Mouse (Mus musculus) CH12.LX (cell line): Measurements from ENCODE around the gene Gnat3.

Experiments
- CTCF ChIP-seq, 2 experiments: IDR thresholded peaks in 1 of 2; conservative IDR thresholded peaks in 1 of 2; 2 replicates each; pipeline ENCODE4 v1.5.1; 2011 to 2012; ENCODE audit warnings: low read depth in 2 of 2, low read length in 2 of 2, improper control_type of control experiment in 1 of 2, inconsistent platforms in 1 of 2, mild to moderate bottlenecking in 1 of 2, moderate library complexity in 1 of 2
- EP300 ChIP-seq: IDR thresholded peaks from 2 replicates; pipeline ENCODE4 v1.6.1; 2011; ENCODE audit warnings: low read length, improper control_type of control experiment
- ETS1 ChIP-seq: conservative IDR thresholded peaks from 2 replicates; pipeline ENCODE4 v1.6.1; 2012; ENCODE audit warnings: low read depth, mild to moderate bottlenecking, inconsistent platforms, low read length, improper control_type of control experiment, moderate library complexity
- JUND ChIP-seq: conservative IDR thresholded peaks from 2 replicates; pipeline ENCODE4 v1.6.1; 2011; ENCODE audit warnings: low read depth, low read length, improper control_type of control experiment
- MAX ChIP-seq: IDR thresholded peaks from 2 replicates; pipeline ENCODE4 v1.6.1; 2011; ENCODE audit warnings: low read length, improper control_type of control experiment
- MYC ChIP-seq: IDR thresholded peaks from 2 replicates; pipeline ENCODE4 v1.6.1; 2011; ENCODE audit warnings: low read depth, mild to moderate bottlenecking, improper control_type of control experiment, low read length
- POLR2A ChIP-seq: IDR thresholded peaks from 2 replicates; pipeline ENCODE4 v1.6.1; 2011; ENCODE audit warnings: low read depth, mild to moderate bottlenecking, improper control_type of control experiment, low read length
- UBTF ChIP-seq: IDR thresholded peaks from 2 replicates; pipeline ENCODE4 v1.6.1; 2012; ENCODE audit warnings: low read depth, mild to moderate bottlenecking, inconsistent platforms, low read length, improper control_type of control experiment, moderate library complexity
- USF2 ChIP-seq: conservative IDR thresholded peaks from 2 replicates; pipeline ENCODE4 v1.6.1; 2011; ENCODE audit warnings: low read depth, low read length, improper control_type of control experiment
- ZNF384 ChIP-seq: IDR thresholded peaks from 2 replicates; pipeline ENCODE4 v1.6.1; 2012; ENCODE audit warnings: low read depth, low read length, improper control_type of control experiment, inconsistent platforms

DNA sequence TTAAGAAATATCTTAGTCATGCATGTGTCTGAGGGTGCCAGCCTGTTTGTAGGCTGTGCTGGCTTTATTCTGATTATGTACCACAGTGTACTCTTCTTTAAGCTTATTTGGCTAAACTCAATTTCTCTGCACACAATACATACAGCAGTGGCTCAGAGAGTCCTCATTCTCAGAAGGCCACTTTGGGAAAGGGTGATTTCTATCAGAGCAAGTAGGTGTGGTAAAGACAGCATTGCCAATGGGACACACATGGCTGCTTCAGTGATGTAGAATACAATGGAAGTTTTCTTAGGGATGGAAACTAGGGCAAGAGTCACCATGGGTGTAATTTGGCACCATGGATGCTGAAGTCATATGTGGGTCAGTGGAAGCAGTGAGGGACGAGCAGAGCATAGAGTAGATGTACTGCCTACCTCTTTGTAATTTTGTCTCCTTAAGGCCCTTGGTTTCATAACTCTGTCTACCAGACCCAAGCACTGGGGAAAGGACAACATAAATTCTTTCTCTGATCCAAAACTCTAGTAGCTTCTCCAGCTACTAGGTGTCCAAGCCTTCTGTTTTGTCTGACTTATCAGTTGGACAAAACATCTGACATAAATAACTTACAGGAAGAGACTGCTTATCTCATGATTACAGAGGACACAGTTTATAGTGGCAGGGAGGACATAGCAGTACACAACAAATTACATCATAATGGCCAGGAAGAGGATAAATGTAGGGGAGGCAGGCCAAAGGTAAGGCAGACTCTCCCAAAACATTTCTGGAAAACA, 24.0 kb upstream of the Gnat3 start:
- TF ChIP-seq USF2 = no peak
- TF ChIP-seq ZNF384 = no peak
- no peak for TF ChIP-seq ETS1
- TF ChIP-seq UBTF = no peak
- no peak for TF ChIP-seq EP300
- no peak for TF ChIP-seq JUND
- no peak for TF ChIP-seq POLR2A
- TF ChIP-seq MAX = no peak
- no peak for TF ChIP-seq CTCF (conservative IDR thresholded peaks at IDR 0.05 in 1 of 2, IDR thresholded peaks at IDR 0.05 in 1 of 2; ENCODE audit: low read depth in 2 of 2, low read length in 2 of 2)
- no peak for TF ChIP-seq MYC
